Comparison of ENCODE assay signal across 23 mouse cellular contexts in the genomic region with DNA sequence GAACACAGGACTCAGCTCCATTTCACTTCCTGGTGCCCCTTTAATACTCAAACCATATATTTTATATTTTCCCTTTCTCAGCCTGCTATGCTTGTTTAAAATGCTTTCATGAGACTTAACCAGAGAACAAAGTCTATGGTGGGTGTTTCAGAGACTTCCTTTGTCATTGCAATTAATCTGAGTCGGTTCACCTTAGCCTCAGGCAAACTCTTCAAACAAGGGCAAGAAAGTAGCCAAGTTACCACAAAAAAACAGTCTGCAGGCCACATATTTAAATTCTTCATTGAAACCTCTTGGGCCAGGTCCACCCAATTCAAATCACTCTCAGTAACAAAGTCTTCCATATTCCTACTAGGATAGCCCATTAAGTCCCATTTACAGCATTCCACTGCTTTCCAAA.
"Had no signal": no experiment of that assay in that cellular context is flagged by ENCODE, and none has a peak within 500 bp of the region (broad histone marks: within the 10 kb centered on the region; RNA-seq: fewer than 3 reads in every experiment).

No protein-coding gene starts in this region.

- DNase-seq: gastrocnemius, postnatal 14 days; gastrocnemius, postnatal 36 days; heart, adult 11 months; heart, adult 2 months; heart, postnatal 14 days; heart, postnatal 36 days; kidney, adult 11 months; kidney, adult 2 months; kidney, adult 9 months; kidney, postnatal 10 days; kidney, postnatal 25 days; kidney, postnatal 4 days; left cerebral cortex, postnatal 4 days had no signal

- H3K27ac ChIP-seq: heart, adult 2 months; heart, embryonic 13.5 days; heart, embryonic 15.5 days; hindbrain, embryonic 13.5 days; hindbrain, embryonic 15.5 days; hindbrain, postnatal 0 days; layer of hippocampus, adult 2 months; limb, embryonic 13.5 days; limb, embryonic 15.5 days; liver, embryonic 12.5 days; liver, embryonic 14.5 days had no signal

- H3K4me3 ChIP-seq: heart, adult 2 months; heart, embryonic 13.5 days; heart, embryonic 15.5 days; hindbrain, embryonic 13.5 days; hindbrain, embryonic 15.5 days; layer of hippocampus, adult 2 months; limb, embryonic 13.5 days; limb, embryonic 15.5 days; liver, embryonic 12.5 days had no signal
